Mouse (Mus musculus) 3134 (cell line): ENCODE data around the gene Sema4d.
"Not testable (repeated sequence)": the region's sequence is repeated elsewhere in the genome, so short reads cannot be mapped to it uniquely, and the experiment has no call there.

Experiments
- DNase-seq: peaks from one replicate; pipeline ENCODE4 v3.0.0-alpha.2; 2011; ENCODE audit warnings: low spot score; ENCODE audit not compliant: insufficient read length; ENCODE audit errors: extremely low read depth

The Sema4d gene

GRCm38 (mm10) chr13:51793425-51793891, at the start of gene Sema4d:
Gene Sema4d (minus strand): TSS chr13:51793747.
- DNase-seq = no peak

- no peak for DNase-seq
Measured at GRCm38 (mm10) chr13:51843298-51843697, 49.8 kb upstream of the Sema4d start.

GRCm38 (mm10) chr13:51842773-51843172, 49.2 kb upstream of the Sema4d start:
- DNase-seq = no peak

- no peak for DNase-seq
Measured at GRCm38 (mm10) chr13:51842191-51842590, 48.6 kb upstream of the Sema4d start.

- DNase-seq = no peak
Measured at GRCm38 (mm10) chr13:51841541-51842115, 48.1 kb upstream of the Sema4d start.

GRCm38 (mm10) chr13:51840702-51841101, 47.2 kb upstream of the Sema4d start:
- DNase-seq = no peak

GRCm38 (mm10) chr13:51839250-51840026, 45.9 kb upstream of the Sema4d start:
- DNase-seq = no peak

GRCm38 (mm10) chr13:51837402-51837801, 43.9 kb upstream of the Sema4d start:
- DNase-seq = no peak

GRCm38 (mm10) chr13:51835208-51835607, 41.7 kb upstream of the Sema4d start:
- not testable (repeated sequence) for DNase-seq

GRCm38 (mm10) chr13:51834520-51834919, 41.0 kb upstream of the Sema4d start:
- no peak for DNase-seq

GRCm38 (mm10) chr13:51834024-51834423, 40.5 kb upstream of the Sema4d start:
- DNase-seq = peak; percentile 36

- peak; percentile 64 for DNase-seq
Measured at GRCm38 (mm10) chr13:51833611-51834010, 40.1 kb upstream of the Sema4d start.

GRCm38 (mm10) chr13:51832491-51832890, 38.9 kb upstream of the Sema4d start:
- no peak for DNase-seq

- no peak for DNase-seq
Measured at GRCm38 (mm10) chr13:51830744-51831450, 37.4 kb upstream of the Sema4d start.

GRCm38 (mm10) chr13:51823822-51824495, 30.4 kb upstream of the Sema4d start:
- no peak for DNase-seq

GRCm38 (mm10) chr13:51821988-51822387, 28.4 kb upstream of the Sema4d start:
- no peak for DNase-seq

- no peak for DNase-seq
Measured at GRCm38 (mm10) chr13:51819351-51819750, 25.8 kb upstream of the Sema4d start.

GRCm38 (mm10) chr13:51818944-51819326, 25.4 kb upstream of the Sema4d start:
- DNase-seq = no peak

GRCm38 (mm10) chr13:51818170-51818943, 24.8 kb upstream of the Sema4d start:
- DNase-seq = no peak

- DNase-seq = no peak
Measured at GRCm38 (mm10) chr13:51816559-51817041, 23.1 kb upstream of the Sema4d start.
